18 mouse cellular contexts compared by ENCODE assay signal in genomic region chr14:75351626-75352025, GRCm38 (mm10).
"Had no signal": no experiment of that assay in that cellular context is flagged by ENCODE, and none has a peak within 500 bp of the region (broad histone marks: within the 10 kb centered on the region; RNA-seq: fewer than 3 reads in every experiment).

No protein-coding gene starts in this region.

- H3K27ac ChIP-seq: midbrain, embryonic 12.5 days; neural tube, embryonic 13.5 days; neural tube, embryonic 15.5 days had no signal

- ATAC-seq: midbrain, embryonic 16.5 days had no signal

- DNase-seq: lung, adult 18-20 months; lung, embryonic 14.5 days; lung, postnatal 10 days; lung, postnatal 4 days; midbrain, embryonic 14.5 days; retina, postnatal 1 day; right cerebral cortex, adult 18-20 months; right cerebral cortex, postnatal 25 days; right cerebral cortex, postnatal 4 days; spleen, adult 18-20 months; thymus, adult 18-20 months; thymus, postnatal 14 days; thymus, postnatal 36 days had no signal

- H3K36me3 ChIP-seq: midbrain, embryonic 12.5 days; neural tube, embryonic 13.5 days; neural tube, embryonic 15.5 days had no signal

- H3K9ac ChIP-seq: lung, embryonic 14.5 days; midbrain, embryonic 12.5 days; neural tube, embryonic 13.5 days; neural tube, embryonic 15.5 days had no signal

- H3K4me3 ChIP-seq: midbrain, embryonic 12.5 days; myocyte; neural tube, embryonic 13.5 days; neural tube, embryonic 15.5 days had no signal

- H3K9me3 ChIP-seq: midbrain, embryonic 12.5 days; neural tube, embryonic 13.5 days; neural tube, embryonic 15.5 days had no signal

- H3K27me3 ChIP-seq: midbrain, embryonic 12.5 days; neural tube, embryonic 13.5 days; neural tube, embryonic 15.5 days had no signal

- H3K4me1 ChIP-seq: midbrain, embryonic 12.5 days; neural tube, embryonic 13.5 days; neural tube, embryonic 15.5 days had no signal

- H3K4me2 ChIP-seq: lung, embryonic 14.5 days; midbrain, embryonic 12.5 days; neural tube, embryonic 13.5 days; neural tube, embryonic 15.5 days had no signal
